Mouse (Mus musculus): ENCODE measurements around the gene Itpk1.

The Itpk1 gene

GRCm38 (mm10) chr12:102551186-102551585, 153.5 kb downstream of the Itpk1 start:
- no peak for DNase-seq

GRCm38 (mm10) chr12:102550529-102550928, 154.2 kb downstream of the Itpk1 start:
- no peak for DNase-seq

GRCm38 (mm10) chr12:102545122-102545521, 159.6 kb downstream of the Itpk1 start:
- no peak for DNase-seq

- no peak for DNase-seq
Observed at GRCm38 (mm10) chr12:102541168-102541567, 163.6 kb downstream of the Itpk1 start.

- DNase-seq: no peak
Observed at GRCm38 (mm10) chr12:102540278-102540677, 164.5 kb downstream of the Itpk1 start.

- no peak for DNase-seq
Observed at GRCm38 (mm10) chr12:102535796-102536195, 168.9 kb downstream of the Itpk1 start.

GRCm38 (mm10) chr12:102527989-102528388, 176.7 kb downstream of the Itpk1 start:
- no peak for DNase-seq

- peak; percentile 44 to 63 for DNase-seq
Observed at GRCm38 (mm10) chr12:102524760-102525159, 180.0 kb downstream of the Itpk1 start.

GRCm38 (mm10) chr12:102524216-102524615, 180.5 kb downstream of the Itpk1 start:
- no peak for DNase-seq

GRCm38 (mm10) chr12:102521777-102522319, 182.9 kb downstream of the Itpk1 start:
- peak; percentile 38 to 46 for DNase-seq

- no peak for DNase-seq
Observed at GRCm38 (mm10) chr12:102519929-102520720, 184.6 kb downstream of the Itpk1 start.

Measured in cerebellum, postnatal 25 days (tissue).